Mouse (Mus musculus) fibroblast of lung, adult 2 months (primary cell): ENCODE measurements around the gene Pacsin3.

Experiments
- DNase-seq: peaks from one replicate; pipeline ENCODE4 v3.0.0-alpha.2; 2011; ENCODE audit warnings: low read depth

The Pacsin3 gene

DNA sequence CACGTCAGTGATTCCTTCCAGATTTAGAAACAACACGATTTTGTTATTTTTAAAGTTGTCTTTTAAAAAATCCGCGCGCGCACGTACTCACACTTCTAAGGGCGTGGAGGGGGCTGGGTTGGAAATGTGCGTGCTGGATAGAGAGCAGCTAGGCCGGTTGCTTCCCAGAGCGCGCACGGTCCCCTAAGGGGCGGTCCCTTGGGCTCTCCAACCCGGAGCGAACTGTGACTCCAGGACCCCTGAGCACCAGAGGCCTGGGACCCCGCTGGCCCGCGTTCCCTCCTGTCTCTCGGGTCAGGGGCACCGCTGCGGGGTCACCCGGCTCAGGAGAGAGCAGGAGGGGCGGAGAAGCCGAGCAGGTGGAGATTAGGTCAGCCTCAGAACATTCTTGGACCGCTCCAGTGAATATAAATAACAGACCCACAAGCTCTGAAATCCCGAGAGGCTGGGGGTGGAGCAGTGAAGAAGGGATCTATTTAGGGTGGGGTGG is at the start of gene Pacsin3:
Pacsin3 (plus strand) TSS at position 294 of the 490 bp plus-strand sequence.
- DNase-seq: no peak

DNA sequence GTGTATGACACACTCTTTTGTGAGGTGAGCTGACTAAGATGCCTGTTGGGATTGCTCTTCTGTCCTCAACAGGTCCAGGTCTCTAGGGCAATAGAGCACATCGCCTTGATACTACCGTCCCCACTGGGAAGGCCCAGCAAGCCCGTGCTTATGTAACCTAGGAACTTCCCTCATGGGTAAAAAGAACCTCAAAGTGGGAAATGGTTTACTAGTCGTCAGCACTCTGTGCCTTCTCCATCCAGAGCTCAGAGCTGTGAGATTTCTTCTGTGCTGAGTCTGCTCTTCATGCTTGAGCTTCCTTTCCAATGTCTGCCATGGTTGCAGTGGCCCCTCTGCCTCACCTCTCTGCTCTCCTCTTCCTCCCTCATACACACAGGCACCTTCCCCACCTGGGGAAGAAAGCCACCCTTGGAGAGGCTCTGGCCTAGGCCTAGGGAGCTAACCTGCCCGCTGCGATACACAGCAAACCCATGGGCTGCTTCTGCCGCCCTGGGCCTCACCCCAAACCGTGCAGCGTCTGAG is 49.4 kb upstream of the Pacsin3 start:
- no peak for DNase-seq

DNA sequence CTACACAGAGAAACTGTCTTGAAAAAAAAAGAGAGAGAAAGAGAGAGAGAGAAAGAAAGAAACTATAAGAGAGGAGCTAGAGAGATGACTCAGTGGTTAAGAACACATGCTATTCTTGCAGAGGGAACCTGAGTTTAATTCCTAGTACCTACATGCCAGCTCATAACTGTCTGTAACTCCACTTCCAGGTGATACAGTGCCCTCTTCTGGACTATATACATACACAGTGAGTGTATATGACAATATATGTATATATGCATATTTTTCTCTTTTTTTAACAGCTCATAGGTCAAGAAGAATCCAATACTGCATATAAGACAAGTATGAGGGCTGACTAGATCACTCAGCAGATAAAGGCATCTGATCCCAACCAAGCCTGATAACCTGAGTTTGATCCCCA is 42.4 kb upstream of the Pacsin3 start:
- DNase-seq: no peak

DNA sequence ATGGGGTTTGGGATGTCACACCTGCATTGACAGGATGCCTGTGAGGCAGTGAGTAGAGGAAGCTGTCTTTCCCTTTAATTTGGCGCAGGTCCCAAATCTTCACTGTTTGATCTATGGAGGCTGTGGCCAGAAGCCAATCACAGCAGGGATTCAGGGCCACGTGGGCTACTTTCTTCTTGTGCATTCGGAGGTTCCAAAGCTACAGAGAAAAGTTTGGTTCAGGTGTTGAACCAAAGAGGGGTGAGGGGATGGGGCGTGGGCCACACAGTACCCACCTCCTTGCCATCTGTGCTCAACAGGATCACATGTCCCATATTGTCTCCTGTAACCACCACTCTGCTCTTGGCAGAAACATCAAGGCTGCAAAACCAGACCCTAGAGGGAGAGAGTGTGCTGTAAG is 38.7 kb upstream of the Pacsin3 start:
- DNase-seq: no peak

- DNase-seq: no peak
Observed at GRCm38 (mm10) chr2:91220501-91220900, 35.3 kb upstream of the Pacsin3 start.

GRCm38 (mm10) chr2:91223614-91224013 is 32.1 kb upstream of the Pacsin3 start:
- no peak for DNase-seq

- no peak for DNase-seq
Observed at GRCm38 (mm10) chr2:91229735-91230134, 26.0 kb upstream of the Pacsin3 start.

GRCm38 (mm10) chr2:91236601-91237510 is 18.9 kb upstream of the Pacsin3 start, which contains the start of gene Ddb2:
TSS of gene Ddb2 (minus strand) at chr2:91236982.
- peak; percentile 91 for DNase-seq

DNA sequence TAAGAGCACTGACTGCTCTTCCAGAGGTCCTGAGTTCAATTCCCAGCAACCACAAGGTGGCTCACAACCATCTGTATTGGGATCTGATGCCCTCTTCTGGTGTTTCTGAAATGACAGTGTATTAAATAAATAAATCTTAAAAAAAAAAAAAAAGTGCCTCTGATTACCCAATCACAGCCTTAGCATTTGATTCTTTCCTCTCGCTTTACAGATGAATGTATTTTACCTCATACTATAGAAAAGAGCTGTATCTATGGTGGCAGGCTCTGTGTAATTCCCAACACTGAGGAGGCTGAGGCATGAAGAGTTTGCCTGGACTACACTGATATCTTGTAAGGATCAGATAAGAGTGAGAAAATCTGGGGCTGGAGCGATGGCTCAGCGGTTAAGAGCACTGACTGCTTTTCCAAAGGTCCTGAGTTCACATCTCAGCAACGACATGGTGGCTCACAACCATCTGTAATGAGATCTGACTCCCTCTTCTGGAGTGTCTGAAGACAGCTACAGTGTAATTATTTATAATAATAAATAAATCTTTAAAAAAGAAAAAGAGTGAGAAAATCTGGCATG is 18.2 kb upstream of the Pacsin3 start:
- DNase-seq: peak; percentile 36

DNA sequence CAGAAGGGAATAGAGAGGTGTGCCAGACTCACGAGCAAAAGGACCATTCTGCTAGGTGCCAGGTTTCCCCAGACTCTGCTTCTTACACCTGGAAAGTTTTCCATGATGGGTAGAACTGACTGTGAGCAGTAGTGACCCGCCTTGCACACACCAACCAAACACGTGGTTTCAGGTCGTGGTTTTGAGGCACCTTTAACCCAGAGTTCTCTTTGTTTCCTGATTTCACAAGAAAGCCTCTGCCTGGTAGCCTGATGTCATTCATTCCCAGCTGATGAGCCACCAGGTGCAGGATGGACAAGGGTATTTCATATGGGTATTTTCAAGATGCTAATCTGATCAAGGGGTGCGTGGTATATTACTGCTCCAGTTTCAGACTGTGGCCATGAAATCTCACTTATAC is 13.2 kb upstream of the Pacsin3 start:
- no peak for DNase-seq

GRCm38 (mm10) chr2:91243416-91243815 is 12.3 kb upstream of the Pacsin3 start:
- DNase-seq: no peak

- DNase-seq: no peak
Observed at GRCm38 (mm10) chr2:91244557-91245228, 11.1 kb upstream of the Pacsin3 start.

GRCm38 (mm10) chr2:91248366-91248765 is 7.4 kb upstream of the Pacsin3 start:
- no peak for DNase-seq

DNA sequence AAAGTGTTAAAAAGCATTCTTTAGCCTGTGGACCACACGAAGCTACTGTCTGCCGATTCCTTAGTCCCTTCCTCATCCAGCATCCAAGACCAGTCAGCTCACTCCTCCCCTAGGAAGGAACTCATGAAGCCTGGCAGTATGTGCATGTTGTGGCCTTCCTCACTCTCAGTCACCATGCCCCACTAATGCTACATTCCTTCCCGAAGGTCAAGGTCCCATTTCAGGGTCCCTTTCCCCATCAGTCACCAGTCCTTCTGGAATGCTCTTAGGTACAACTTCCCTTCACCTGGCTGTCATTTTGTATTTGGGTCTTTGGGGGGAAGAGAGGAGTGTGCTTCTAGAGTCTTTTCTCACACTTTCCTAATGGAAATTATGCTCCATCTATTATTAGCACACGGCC is 3.8 kb upstream of the Pacsin3 start:
- DNase-seq: no peak

DNA sequence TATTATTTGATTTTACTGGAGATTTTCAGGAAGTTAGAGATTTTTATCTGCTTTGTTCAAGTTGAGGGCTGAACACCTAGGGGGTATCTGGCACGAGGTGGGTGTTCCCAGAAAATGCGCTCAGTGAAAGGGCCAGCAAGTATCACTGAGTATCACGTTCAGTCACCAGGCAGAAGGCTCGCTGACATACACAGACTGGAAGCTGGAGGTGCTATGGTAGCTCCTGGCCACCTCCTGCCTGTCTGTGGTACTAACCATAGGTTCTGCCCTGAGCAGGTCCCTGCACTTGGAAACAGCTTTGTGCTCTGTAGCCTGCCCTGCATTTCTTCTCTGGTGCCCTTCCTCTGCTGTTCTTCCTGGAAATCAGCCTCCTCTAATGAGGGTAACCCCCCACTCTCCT is 3.2 kb upstream of the Pacsin3 start:
- DNase-seq: no peak

DNA sequence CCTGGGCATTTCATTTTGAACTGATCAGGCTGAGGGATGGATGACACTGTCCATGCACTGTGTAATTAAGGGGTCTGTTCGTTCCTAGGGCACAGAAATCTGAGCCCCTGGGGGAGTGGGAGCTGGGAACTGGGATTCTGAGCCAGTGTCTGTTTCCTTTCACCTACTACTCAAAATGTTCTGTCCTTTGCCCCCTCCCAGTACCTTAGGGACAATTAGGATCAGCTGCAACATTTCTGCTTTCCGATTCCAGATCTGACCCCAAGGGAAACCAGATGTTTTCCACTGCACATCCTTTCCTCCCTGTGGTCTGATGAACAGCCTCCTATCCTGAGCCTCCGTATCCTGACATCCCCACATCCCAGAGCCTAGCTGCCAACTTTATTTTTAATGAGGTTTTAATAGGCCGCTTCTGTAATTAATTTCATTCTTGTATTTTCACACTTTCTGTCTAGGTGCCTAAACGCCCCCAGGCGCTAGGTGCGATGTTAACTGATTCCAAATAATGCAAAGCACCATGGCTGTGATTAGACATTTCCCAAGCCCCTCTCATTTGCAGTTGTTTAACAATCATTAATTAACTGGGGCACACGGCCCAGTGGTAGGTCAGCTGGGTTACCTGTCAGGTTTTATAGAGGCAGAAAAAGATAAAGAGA is 901 bp upstream of the Pacsin3 start:
- no peak for DNase-seq

DNA sequence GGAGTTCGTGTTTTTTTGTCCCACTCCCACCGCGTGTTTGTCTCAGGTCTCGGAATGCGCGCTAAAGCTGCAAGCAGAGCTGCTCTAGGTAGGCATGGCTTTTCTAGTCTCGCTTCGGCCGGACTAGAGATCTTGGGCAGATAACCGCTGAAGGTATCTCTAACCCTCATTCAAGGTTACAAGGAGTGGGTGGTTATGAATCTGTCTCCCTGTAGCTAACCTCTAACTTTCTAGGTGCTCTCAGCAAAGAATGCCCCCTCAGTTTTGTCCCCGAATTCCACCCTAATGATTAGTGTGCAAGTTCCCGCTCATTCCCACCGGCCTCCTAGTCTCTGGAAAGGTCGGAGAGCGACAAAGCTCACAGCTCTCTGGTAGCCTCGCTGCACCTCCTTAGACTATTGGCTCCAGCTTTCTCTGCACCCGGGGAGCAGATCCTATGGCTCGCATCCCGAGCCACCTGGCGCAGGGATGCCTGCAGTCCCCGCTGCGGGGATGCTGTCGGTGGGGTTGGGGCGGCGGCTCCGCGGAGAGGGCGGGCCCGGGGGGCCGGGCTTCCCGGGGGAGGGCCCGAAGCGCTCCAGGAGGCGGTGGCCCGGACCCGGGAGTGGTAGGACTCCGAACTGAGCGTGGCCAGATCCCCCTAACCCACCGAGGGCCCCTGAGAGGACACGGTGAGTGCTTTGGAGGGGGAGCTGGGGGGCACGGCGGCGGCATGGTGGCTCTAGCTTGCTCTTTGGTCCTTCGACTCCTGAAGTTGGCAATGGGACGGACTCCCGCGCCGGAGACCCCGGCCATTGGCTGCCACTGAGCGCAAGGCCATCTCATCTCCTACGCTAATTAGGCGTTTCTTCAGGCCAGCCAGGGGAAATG is 737 bp downstream of the Pacsin3 start:
- DNase-seq: no peak

DNA sequence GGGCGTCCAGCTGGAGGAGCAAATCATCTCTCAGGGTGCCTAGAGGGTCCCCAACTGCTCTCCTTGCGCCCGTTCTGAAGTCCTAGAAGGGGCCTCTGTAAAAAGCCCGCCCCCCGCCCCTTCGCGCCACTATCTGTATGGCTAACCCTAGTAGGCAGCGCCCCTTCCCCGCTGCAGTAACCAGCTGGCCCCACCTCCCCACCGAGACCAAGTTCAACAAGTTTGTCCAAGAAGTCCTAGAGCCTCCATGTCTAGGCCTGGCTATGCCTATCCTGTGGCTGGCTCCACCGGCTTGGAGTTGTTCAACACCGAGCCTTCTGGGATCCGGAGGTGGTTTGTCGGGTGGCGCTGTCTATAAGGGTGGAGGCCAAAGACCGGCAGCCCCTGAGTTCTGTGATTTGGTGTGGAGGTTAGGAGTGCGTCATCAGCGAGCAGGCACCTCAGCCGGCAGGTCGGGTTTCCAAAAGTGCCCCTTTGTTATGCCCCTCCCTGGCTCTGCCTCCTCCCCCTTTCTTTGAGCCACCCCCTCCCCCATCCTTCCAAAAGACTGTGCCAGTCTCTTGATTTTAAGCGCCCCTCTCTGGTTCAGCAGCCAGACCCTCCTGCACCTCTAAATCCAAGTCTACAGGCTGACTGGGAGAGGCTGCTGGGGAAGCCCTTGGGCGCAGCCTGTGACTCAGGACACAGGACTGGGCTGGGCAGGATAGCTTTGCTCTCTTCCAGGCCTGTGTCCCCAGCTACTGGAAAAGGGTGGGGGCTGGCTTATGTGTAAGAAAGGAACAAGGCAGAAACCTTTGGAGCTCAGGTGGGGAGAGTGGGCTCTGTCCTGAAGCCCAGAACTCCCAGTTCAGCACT is 1.6 kb downstream of the Pacsin3 start:
- no peak for DNase-seq

DNA sequence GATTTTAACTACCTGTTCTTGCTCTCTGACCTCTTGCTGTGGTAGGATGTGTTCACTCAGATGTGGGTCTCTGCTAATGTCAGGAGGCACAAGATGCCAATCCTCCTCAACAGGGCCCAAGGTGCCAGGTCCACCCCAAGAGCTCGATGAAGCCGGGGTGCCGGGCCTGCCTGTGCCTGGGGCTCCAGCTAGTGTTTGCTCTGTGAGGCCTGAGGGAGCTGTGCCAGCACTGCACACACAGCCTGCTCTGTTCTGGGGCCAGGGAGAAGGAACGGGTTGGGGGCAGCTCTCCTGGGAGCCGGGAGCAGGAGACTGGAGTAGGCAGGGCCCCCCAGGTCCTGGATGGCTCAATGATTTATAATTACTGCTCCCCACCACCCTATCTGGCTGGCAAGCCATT is 2.3 kb downstream of the Pacsin3 start:
- no peak for DNase-seq

DNA sequence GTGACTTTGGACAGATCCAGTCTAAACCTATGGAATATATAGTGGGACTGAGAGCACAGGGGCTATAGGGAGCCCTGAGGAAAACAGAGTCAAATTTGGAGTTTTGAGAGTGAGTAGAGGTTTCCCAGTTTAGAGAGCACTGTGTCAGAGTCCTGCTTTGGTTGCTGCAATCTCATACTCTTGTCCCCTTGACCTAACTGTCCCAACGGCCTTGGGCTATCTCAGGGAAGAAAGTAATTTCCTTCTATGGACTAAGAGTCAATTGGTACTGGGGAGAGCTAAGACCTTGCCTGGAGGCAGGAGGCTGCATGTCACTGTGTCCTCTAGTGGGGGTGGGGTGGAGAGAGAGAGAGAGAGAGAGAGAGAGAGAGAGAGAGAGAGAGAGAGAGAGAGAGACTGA is 3.1 kb downstream of the Pacsin3 start:
- no peak for DNase-seq
